Mouse (Mus musculus) adrenal gland, postnatal 14 days (tissue): ENCODE data around the gene Supt20. TPM values are rescaled to one million over a fixed set of nuclear protein-coding genes. Genes with fewer than 3 reads are reported as not detected.
A peak's percentile ranks its signal among the peaks of the same experiment; 100 is the strongest.

Experiments used
- DNase-seq: peaks from one replicate; pipeline ENCODE4 v3.0.0; 2021; ENCODE audit warnings: mixed read lengths
- long read RNA-seq, 2 experiments: library from polyadenylated mRNA; stranded (forward); transcript quantifications; one replicate each; pipeline ENCODE4 v2.0.0; 2021
- total RNA-seq: library from RNA; stranded (reverse); gene quantifications from 2 replicates; pipeline ENCODE4 v1.2.3, GENCODE M21; 2021

Supt20 gene
- 45.7 and 47.9 TPM in 2 replicates for total RNA-seq
- long read RNA-seq, experiment 1, partial matches to known transcripts, result 9 of 42 reads
- long read RNA-seq, experiment 1, other reads (novel, unspliced or antisense), result 32 of 42 reads
- long read RNA-seq, experiment 2, partial matches to known transcripts, result 7 of 30 reads
- long read RNA-seq, experiment 2, other reads (novel, unspliced or antisense), result 22 of 30 reads

DNA sequence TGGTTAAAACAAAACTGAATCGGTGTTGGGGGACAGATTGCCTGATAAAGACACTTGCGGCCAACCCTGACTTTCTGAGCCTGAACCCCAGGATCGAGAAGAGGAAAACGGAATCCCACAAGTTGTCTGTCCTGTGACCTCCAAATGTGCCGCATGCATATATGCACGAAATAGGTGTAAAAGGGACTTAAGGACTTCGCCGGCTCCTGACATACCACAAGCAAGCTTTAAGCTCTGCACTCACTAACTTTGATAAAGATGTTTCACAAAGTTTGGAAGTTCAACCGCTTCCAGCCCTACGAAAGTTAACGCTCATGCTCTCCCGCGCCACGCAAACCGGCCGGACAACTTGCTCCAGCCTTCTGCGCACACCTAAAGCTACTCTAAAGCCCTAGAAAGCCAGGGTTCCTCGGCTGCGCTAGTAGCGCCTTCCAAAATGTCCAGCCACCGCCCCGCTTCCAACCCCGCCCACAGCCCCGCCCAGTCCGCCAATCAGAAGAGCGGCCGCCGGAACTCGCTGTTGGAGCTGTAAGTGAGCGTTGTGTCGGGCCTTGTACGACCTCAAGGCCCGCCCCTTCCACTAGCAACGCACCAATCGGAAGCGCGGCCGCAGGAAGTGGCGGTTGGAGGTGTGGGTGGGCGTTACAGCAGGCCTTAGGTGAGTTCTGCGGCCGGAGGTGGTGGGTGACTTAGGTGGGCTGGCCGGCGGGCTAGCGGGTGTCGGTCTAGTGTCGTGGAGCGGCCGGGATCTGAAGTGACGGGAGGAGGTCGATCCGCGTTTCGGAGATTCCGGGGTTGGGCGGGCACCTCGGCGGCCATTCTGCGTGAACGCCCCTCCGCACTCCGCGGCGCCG is at the start of gene Supt20:
TSS of gene Supt20 (plus strand) at position 606 of the 854 bp plus-strand sequence.
- peak; percentile 96 for DNase-seq

DNA sequence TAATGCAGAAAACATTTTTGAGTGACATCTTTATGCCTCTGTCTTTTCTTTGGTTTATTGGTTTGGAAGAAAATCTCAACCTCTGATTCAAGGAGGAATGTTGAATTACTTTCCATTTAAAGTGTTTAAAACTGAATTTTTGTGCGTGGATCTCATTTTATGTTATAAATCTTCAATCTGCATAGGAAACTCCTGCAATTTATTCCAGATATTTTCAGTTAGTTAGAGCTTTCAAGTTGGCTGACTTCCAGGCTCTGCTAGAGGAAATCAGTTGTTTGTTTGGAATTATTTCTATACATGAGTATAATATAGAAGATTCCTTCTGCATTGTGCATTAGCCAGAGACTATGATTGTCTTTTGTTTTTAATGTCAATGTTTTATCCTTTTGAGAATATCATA is 49.8 kb upstream of the Supt20 start:
- DNase-seq, result no peak

DNA sequence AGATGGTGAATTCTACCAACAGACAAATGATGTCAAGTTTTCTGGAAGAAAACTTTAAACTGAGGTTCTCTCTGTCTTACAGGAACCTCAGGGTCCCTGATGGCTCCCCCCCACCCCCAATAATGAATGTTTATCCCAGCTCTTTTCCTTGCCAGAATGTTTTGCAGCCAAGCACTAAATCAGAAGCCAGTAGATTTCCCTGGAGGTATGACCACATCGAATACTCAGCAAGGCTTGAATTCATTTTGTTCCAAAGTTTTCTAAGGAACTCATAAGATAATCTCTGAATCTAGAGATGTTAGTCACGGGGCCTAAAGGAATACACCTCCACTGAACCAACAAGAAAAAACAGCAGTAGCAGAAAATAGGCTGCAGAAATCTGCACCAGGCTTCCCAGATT is 45.0 kb upstream of the Supt20 start:
- no peak for DNase-seq

- no peak for DNase-seq
These were observed 41.0 kb upstream of the Supt20 start for GRCm38 (mm10) chr3:54651576-54651975.

DNA sequence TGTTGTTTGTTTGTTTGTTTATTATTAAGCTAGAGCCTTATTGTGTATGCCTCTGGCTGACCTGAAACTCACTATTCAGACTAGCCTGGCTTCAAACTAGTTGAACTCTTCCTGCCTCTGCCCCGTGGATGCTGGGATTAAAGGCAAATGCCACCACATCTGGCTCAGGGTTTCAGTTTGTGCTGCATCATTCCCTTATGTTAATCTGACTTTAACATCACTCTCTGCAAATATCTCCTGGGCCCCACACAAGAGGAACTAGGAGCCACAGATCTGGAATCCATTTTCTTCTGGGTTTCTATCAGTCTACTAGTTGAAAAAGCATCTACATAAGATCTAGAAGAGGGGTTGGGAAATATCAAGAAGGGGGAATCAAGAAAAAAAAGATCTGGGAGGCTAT is 38.4 kb upstream of the Supt20 start:
- DNase-seq, result no peak

DNA sequence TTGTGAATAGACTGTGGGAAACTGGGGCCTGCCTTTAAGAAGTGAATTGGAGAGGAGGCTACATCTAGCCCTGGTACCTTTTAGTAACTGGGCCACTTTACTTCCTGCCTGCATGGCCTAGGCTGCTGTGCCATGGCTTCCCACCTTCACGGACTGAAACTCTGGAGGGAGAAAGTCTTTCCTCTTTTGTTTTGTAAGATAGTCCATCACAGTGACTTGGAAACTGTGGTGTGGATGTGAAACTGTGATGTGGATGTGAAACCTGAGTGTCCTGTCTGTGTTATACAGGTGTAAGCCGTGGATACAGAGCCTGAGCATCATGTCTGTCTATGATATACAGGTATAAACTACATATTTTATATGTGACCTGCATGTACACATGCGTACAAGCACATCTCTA is 35.5 kb upstream of the Supt20 start:
- no peak for DNase-seq

DNA sequence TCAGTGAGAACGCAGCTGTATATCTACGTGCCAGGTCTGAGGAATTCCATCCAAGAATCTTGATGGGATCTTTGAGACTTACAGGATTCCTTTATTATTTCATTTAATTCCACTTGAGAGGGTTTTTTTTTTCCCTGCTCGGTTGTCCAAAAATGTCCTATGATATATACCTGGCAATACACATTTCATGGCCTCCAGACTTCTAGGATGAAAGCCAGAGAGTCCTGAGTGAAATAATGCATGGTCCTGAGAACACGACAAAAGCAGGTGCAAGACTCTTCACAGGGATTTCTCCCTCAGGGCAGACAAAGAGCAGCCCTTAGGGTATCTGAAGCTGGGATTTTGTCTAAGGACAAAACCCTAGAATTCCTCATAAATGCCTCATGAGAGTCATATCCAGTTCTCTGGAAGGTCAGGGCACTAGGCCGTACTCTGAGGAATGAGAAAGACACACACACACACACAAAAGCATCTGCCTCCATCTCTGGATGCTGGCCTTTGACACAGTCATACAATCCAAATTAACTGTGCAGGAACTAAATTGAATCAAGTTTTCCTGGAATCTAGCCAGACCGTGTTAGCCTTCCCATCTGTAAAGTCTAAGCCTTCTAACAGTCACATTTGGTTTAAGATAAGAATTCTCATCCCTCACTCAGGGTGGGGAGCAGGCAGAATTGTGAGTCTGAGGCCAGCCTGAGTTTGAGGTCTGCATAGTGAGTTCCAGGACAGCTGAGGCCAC is 34.5 kb upstream of the Supt20 start:
- DNase-seq, result no peak

DNA sequence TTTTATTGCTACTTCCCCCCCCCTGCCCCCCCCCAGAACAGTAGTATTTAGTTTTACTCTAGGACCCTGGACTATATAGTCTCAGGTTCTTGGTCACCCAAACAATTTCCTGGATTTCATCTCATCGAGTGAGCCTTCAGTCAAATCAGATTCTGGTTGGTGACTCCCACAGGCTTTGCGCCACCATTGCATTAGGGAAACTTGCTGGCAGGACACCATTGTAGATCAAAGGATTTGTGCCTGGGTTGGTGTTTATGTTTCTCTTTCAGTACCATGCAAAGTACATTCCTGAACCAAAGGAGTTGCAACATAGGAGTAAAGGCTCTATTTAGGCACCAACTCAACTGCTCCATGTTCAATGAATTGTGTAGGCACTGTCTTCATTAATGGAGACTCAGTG is 32.9 kb upstream of the Supt20 start:
- DNase-seq, result no peak

- peak; percentile 16 for DNase-seq
These were observed 30.2 kb upstream of the Supt20 start for GRCm38 (mm10) chr3:54662411-54662810.

- no peak for DNase-seq
These were observed 24.5 kb upstream of the Supt20 start for GRCm38 (mm10) chr3:54668141-54668540.

GRCm38 (mm10) chr3:54668722-54669121 is 23.9 kb upstream of the Supt20 start:
- DNase-seq, result no peak

GRCm38 (mm10) chr3:54669559-54669958 is 23.0 kb upstream of the Supt20 start:
- DNase-seq, result no peak

DNA sequence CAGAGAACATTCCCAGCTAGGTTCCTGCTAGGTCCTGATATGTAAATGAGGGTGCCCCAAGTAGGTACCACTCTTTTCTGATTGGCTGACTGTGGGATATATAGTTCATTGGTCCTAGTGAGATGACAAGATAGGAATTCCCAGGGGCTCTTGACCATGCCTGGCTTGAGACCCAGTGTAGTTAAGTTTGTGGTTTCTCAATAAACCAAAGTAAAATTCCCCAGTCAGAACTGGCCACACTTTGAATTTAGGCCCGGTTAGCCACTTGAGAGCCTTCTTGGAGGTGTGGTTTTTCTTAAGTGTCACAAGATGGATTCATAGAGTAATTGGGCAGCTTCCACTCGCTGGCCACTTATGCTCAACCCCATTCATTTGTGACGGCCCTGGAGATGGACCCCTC is 20.5 kb upstream of the Supt20 start:
- DNase-seq, result no peak

DNA sequence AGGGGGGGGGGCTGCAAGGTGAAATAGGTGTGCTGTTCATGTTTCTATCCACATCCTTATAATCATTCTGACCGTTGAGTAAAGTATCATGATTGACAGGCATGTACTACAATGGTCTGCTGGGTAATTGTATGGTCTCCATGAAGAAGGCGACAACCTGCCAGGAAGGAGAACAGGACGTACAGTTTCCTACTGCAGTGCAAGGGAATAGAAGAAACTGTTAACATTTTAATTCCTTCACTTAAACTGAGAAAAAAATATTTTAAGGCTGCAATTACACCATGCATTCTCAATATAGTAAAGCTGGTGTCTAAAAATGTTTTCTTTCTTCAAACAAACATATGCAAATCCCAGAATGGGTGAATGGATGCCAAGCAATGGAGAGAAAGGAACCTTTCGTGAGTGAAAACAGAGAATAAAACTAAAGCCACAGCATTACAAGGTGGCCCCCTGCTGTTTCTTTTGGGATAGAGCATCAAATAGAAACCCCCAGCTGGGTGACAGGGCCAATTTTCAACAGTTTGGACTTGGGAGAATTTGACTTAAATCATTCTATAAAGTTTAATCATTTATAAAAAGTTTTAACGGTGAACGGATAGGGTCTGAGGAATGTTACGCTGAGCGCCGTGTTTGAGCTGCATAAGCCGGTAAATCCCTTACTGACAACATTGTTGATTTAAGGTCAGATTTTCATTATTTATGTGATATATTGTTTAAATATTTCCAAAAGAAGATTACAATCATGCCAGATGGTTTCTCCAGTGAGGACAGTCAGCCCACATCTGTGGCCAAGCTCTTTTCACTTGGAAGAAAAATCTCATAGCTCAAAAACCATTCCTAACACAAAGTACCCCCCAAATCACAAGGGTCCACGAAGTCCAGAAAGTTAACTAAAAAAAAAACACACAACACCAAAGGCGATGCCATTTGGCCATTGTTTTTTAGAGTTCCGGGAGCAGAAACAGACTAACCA is 19.8 kb upstream of the Supt20 start:
- peak; percentile 41 for DNase-seq

DNA sequence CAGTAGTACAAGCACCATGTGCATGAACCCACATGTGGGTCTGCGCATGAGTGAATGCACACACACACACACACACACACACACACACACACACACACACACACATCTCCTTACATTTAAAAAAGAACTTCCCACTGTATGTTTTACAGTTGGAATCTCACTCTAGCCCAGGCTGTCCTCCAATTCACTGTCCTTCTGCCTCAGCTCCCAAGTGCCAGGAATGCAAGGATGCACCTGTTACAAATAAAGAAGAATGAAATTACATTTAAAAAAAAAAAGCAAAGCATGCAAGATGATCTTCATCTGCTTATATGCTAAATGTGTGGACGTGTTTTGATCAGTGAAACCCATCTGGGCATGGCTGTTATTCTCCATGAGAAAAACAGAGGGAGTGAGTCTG is 15.8 kb upstream of the Supt20 start:
- DNase-seq, result no peak

DNA sequence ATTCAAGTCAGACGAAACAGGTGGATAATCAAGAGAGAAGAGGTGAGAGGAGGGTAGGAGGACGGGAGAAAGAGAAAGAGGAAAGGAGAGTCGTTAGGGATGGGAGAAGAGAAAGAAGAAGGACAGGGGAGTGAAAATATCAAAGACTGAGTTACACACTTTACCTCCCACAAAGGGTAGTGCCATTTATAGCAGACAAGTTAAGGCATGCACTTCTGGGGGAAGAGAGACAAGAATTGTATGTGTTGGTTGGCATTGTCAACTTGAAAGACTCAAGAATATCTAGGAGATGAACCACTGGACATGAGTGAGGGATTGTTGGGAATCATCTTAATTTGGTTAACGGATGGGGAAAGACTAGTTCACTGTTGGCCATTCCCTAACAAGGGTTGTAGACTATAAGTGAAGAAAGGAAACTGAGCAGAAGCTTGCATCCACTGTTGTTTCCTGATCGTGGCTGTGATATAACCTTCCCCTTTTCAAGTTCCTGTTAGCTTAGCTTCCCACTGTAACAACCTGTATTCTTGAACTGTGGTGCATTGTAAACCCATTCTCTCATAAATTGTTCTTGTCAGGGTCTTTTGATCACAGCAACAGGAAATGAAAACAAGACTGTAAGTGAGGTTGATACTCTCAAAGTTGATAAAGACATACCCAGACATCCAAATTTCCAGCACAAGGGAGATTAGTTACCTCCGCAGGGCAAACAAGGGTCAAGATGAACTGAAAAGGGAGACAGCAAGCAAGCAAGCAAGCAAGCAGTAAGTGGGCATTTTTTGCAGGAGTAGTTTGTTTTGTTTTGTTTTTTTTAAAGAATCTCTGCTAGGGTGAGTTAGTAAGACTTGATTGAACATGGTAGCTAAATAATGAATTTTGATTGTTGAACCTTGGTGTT is 11.1 kb upstream of the Supt20 start:
- DNase-seq, result no peak

DNA sequence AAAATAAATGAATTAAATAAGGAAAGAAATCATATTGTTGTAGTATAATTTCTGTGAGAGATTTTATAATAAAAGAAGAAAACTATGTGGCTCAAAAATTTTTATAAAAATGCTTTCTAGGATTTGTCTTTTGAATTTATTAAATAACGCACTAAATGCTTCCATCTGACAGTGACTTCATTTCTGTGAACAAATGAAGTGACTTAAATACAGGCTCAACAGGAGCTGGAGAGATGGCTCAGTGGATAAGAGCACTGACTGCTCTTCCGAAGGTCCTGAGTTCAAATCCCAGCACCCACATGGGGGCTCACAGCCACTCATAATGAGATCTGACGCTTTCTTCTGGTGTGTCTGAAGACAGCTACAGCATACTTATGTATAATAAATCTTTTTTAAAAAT is 7.4 kb upstream of the Supt20 start:
- no peak for DNase-seq

GRCm38 (mm10) chr3:54687245-54687644 is 5.4 kb upstream of the Supt20 start:
- no peak for DNase-seq

DNA sequence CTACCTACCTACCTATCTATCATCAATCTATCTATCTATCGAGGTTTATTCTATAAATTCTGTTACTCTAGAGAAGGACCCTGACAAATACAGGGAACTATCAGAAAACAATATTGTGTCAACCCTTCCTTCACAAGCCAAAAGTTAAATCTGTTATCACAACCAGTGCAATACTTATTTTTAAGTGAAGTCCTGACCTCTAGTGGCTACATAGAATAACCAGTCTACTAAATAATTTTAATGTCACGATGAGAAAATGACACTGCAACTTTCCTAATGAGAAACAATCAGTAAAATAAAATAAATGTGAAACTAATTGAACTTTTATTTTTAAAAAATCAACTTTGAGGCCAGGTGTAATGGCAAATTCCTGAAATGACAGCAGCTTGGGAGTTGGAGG is 3.5 kb upstream of the Supt20 start:
- DNase-seq, result no peak

- DNase-seq, result no peak
These were observed 429 bp downstream of the Supt20 start for GRCm38 (mm10) chr3:54693056-54693415.

DNA sequence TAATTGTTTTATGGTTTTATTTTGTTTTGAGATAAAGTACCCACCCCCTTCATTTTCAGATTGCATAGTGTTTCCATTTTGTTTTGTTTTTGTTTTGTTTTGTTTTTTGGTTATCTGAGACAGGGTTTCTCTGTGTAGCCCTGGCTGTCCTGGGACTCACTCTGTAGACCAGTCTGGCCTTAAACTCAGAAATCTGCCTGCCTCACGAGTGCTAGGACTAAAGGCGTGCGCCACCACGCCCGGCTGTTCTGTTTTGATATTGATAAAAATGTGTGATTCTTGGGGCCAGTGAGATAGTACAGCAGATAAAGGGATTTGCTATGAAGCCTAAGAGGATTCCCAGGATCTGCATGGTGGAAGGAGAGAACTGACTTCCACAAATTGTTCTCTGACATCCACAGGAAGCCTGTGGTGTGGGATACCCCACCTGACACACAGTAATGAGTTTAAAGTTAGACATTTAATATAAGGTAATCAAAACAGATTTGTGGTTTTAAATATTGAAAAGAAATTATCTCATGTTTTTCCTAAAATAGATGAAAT is 7.2 kb downstream of the Supt20 start:
- no peak for DNase-seq
